Mouse (Mus musculus) erythroblast, embryonic 14.5 days (primary cell): Measurements from ENCODE around the gene Kcnma1. TPM values are rescaled to one million over a fixed set of nuclear protein-coding genes. Genes with fewer than 3 reads are reported as not detected.

Source experiments
- H3K27me3 ChIP-seq: 2 replicates; pipeline ENCODE4 v1.6.1; 2012; ENCODE audit warnings: inconsistent platforms; ENCODE audit not compliant: control insufficient read depth
- H3K36me3 ChIP-seq: 2 replicates; pipeline ENCODE4 v1.6.1; 2012; ENCODE audit warnings: mild to moderate bottlenecking, inconsistent platforms; ENCODE audit not compliant: control insufficient read depth
- H3K4me1 ChIP-seq: 2 replicates; pipeline ENCODE4 v1.6.1; 2012; ENCODE audit warnings: inconsistent platforms; ENCODE audit not compliant: control insufficient read depth
- H3K4me3 ChIP-seq: replicated peaks from 2 replicates; pipeline ENCODE3; 2012; ENCODE audit warnings: moderate library complexity, mild to moderate bottlenecking, inconsistent platforms
- H3K9me3 ChIP-seq: 2 replicates; pipeline ENCODE4 v1.6.1; 2012; ENCODE audit warnings: low read length, inconsistent platforms, mixed read lengths; ENCODE audit not compliant: control insufficient read depth
- GATA1 ChIP-seq: IDR thresholded peaks from 2 replicates; pipeline ENCODE4 v1.6.1; 2012; ENCODE audit warnings: low read length, inconsistent platforms, mixed read lengths
- TAL1 ChIP-seq: IDR thresholded peaks from 3 replicates; pipeline ENCODE4 v1.6.1; 2012; ENCODE audit warnings: low read length, inconsistent platforms, mixed read lengths
- polyA plus RNA-seq: library from polyadenylated mRNA; stranded (reverse); fragments of >175 nt; gene quantifications from 2 replicates; pipeline ENCODE4 v1.2.3, GENCODE M21; 2012

Gene Kcnma1
- polyA plus RNA-seq, 1 experiment: not detected

GRCm38 (mm10) chr14:23418955-23419354 lies 595.3 kb downstream of the Kcnma1 start:
- H3K4me1 ChIP-seq: no peaks in the 10 kb centered on the region
- no peaks in the 10 kb centered on the region for H3K9me3 ChIP-seq
- no peak for TF ChIP-seq GATA1
- no peak for TF ChIP-seq TAL1

GRCm38 (mm10) chr14:23407051-23407450 lies 607.2 kb downstream of the Kcnma1 start:
- no peak for TF ChIP-seq GATA1
- no peak for TF ChIP-seq TAL1
- H3K9me3 ChIP-seq: no peaks in the 10 kb centered on the region

More at GRCm38 (mm10) chr14:23418955-23419354, 595.3 kb downstream of the Kcnma1 start:
- H3K36me3 ChIP-seq: no peaks in the 10 kb centered on the region
- H3K4me3 ChIP-seq: no peak overlapping the region
- no peaks in the 10 kb centered on the region for H3K27me3 ChIP-seq

GRCm38 (mm10) chr14:23400777-23401469 lies 613.4 kb downstream of the Kcnma1 start:
- no peaks in the 10 kb centered on the region for H3K27me3 ChIP-seq
- TF ChIP-seq TAL1 (no peak), GATA1 (no peak)
- H3K36me3 ChIP-seq: no peaks in the 10 kb centered on the region
- H3K4me1 ChIP-seq: no peaks in the 10 kb centered on the region
- no peak overlapping the region for H3K4me3 ChIP-seq
- H3K9me3 ChIP-seq: no peaks in the 10 kb centered on the region

More at GRCm38 (mm10) chr14:23407051-23407450, 607.2 kb downstream of the Kcnma1 start:
- Histone ChIP-seq H3K27me3 (no peaks in the 10 kb centered on the region), H3K4me3 (no peak overlapping the region), H3K4me1 (no peaks in the 10 kb centered on the region), H3K36me3 (no peaks in the 10 kb centered on the region)

GRCm38 (mm10) chr14:23397642-23398041 lies 616.6 kb downstream of the Kcnma1 start:
- Histone ChIP-seq H3K9me3 (no peaks in the 10 kb centered on the region), H3K4me3 (no peak overlapping the region), H3K27me3 (no peaks in the 10 kb centered on the region), H3K4me1 (no peaks in the 10 kb centered on the region), H3K36me3 (no peaks in the 10 kb centered on the region)
- TF ChIP-seq TAL1 (no peak), GATA1 (no peak)

GRCm38 (mm10) chr14:23391566-23391965 lies 622.7 kb downstream of the Kcnma1 start:
- no peak overlapping the region for H3K4me3 ChIP-seq

GRCm38 (mm10) chr14:23390768-23391167 lies 623.5 kb downstream of the Kcnma1 start:
- Histone ChIP-seq H3K27me3 (no peaks in the 10 kb centered on the region), H3K9me3 (no peaks in the 10 kb centered on the region)
- TF ChIP-seq GATA1: no peak
- no peak for TF ChIP-seq TAL1

More at GRCm38 (mm10) chr14:23391566-23391965, 622.7 kb downstream of the Kcnma1 start:
- Histone ChIP-seq H3K4me1 (no peaks in the 10 kb centered on the region), H3K36me3 (no peaks in the 10 kb centered on the region), H3K9me3 (no peaks in the 10 kb centered on the region), H3K27me3 (no peaks in the 10 kb centered on the region)
- no peak for TF ChIP-seq TAL1

GRCm38 (mm10) chr14:23390161-23390560 lies 624.1 kb downstream of the Kcnma1 start:
- Histone ChIP-seq H3K4me3 (no peak overlapping the region), H3K4me1 (no peaks in the 10 kb centered on the region), H3K9me3 (no peaks in the 10 kb centered on the region), H3K27me3 (no peaks in the 10 kb centered on the region), H3K36me3 (no peaks in the 10 kb centered on the region)
- no peak for TF ChIP-seq TAL1
- no peak for TF ChIP-seq GATA1

More at GRCm38 (mm10) chr14:23390768-23391167, 623.5 kb downstream of the Kcnma1 start:
- no peak overlapping the region for H3K4me3 ChIP-seq
- no peaks in the 10 kb centered on the region for H3K4me1 ChIP-seq
- no peaks in the 10 kb centered on the region for H3K36me3 ChIP-seq

- no peak for TF ChIP-seq GATA1
- TF ChIP-seq TAL1: no peak
- Histone ChIP-seq H3K4me3 (no peak overlapping the region), H3K4me1 (no peaks in the 10 kb centered on the region), H3K36me3 (no peaks in the 10 kb centered on the region), H3K27me3 (no peaks in the 10 kb centered on the region), H3K9me3 (no peaks in the 10 kb centered on the region)
Observed at GRCm38 (mm10) chr14:23386786-23387185, 627.5 kb downstream of the Kcnma1 start.

GRCm38 (mm10) chr14:23385776-23386608 lies 628.3 kb downstream of the Kcnma1 start:
- H3K4me1 ChIP-seq: no peaks in the 10 kb centered on the region
- no peaks in the 10 kb centered on the region for H3K27me3 ChIP-seq
- no peak for TF ChIP-seq GATA1
- no peak for TF ChIP-seq TAL1
- no peak overlapping the region for H3K4me3 ChIP-seq
- no peaks in the 10 kb centered on the region for H3K9me3 ChIP-seq
- H3K36me3 ChIP-seq: no peaks in the 10 kb centered on the region
